Mouse (Mus musculus) limb, embryonic 11.5 days (tissue): ENCODE results near the gene Tff2. TPM values are rescaled to one million over a fixed set of nuclear protein-coding genes. Genes with fewer than 3 reads are reported as not detected.

Experiments
- ATAC-seq: fragments of 200-750 bp; cut with Nextera tagmentation; 2 replicates; pipeline ENCODE4 v1.8.0; 2017; ENCODE audit warnings: low read depth; ENCODE audit not compliant: insufficient number of reproducible peaks, low FRiP score, low TSS enrichment
- DNase-seq: peaks from one replicate; pipeline ENCODE4 v3.0.0-alpha.2; 2015; ENCODE audit warnings: low spot score
- H3K27ac ChIP-seq: fragments of 300-500 bp; sonication (generic); replicated peaks from 2 replicates; pipeline ENCODE4 v1.5.1; 2014; ENCODE audit warnings: low read depth, mild to moderate bottlenecking, low read length
- H3K27me3 ChIP-seq: fragments of 300-500 bp; sonication (generic); 2 replicates; pipeline ENCODE4 v1.6.1; 2014; ENCODE audit warnings: mild to moderate bottlenecking, low read length, mixed read lengths; ENCODE audit not compliant: control insufficient read depth, insufficient read depth
- H3K36me3 ChIP-seq: fragments of 300-500 bp; sonication (generic); 2 replicates; pipeline ENCODE4 v1.6.1; 2014; ENCODE audit warnings: mild to moderate bottlenecking, low read length, moderate library complexity, mixed read lengths; ENCODE audit not compliant: control insufficient read depth, insufficient read depth
- H3K4me1 ChIP-seq: fragments of 300-500 bp; sonication (generic); 2 replicates; pipeline ENCODE4 v1.6.1; 2014; ENCODE audit warnings: low read length, mixed read lengths; ENCODE audit not compliant: control insufficient read depth, insufficient read depth
- H3K4me2 ChIP-seq: fragments of 300-500 bp; sonication (generic); 2 replicates; pipeline ENCODE4 v1.6.1; 2014; ENCODE audit warnings: low read depth, mild to moderate bottlenecking, moderate library complexity; ENCODE audit not compliant: severe bottlenecking
- H3K4me3 ChIP-seq: fragments of 300-500 bp; sonication (generic); 2 replicates; pipeline ENCODE4 v1.5.1; 2014; ENCODE audit warnings: low read depth, low read length
- H3K9ac ChIP-seq: fragments of 300-500 bp; sonication (generic); 2 replicates; pipeline ENCODE4 v1.6.1; 2014; ENCODE audit warnings: mild to moderate bottlenecking, low read length
- H3K9me3 ChIP-seq: fragments of 300-500 bp; sonication (generic); 2 replicates; pipeline ENCODE4 v1.6.1; 2016; ENCODE audit warnings: low read length; ENCODE audit not compliant: control insufficient read depth
- WGBS: fragments of 180-500 bp; shearing (Covaris S2); extraction: QIAGEN DNeasy Blood & Tissue Kit; methylation state at CpG from one replicate; pipeline ENCODE4 v1.1.7; 2014; 5-methylcytosine and 5-hydroxymethylcytosine counted together
- polyA plus RNA-seq: library from polyadenylated mRNA; unstranded; fragments of >200 nt; fragmentation: Nextera tagmentation; extraction: Ambion mirVana; gene quantifications from 2 replicates; pipeline ENCODE4 v1.2.1, GENCODE M21; 2014

The Tff2 gene
- polyA plus RNA-seq, 1 experiment from 2014 or later: not detected

DNA sequence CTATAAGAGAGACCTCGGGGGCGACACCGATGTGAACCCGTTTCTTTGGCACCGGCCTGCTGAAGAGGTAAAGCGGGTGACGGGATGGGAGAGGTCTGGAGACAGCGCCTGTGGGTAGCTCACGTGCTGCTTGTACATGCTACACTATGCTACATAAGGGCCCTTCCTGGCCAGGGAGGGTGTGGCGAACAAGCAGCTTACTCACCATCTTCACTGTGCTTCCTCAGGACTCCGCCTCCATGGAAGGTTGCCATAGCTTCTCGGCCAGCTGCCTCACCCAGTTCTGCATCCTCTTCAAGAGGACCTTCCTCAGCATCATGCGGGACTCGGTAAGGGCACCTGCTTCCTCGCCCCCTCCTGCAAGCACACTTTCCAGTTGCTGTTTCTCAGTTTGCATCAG is 35.7 kb downstream of the Tff2 start:
- H3K36me3 ChIP-seq: no peaks in the 10 kb centered on the region
- ATAC-seq (no peak), DNase-seq (no peak)
- 90% methylated on average over 15 of the region's 15 CpGs for WGBS
- H3K27ac ChIP-seq: no peak overlapping the region
- no peak overlapping the region for H3K4me3 ChIP-seq
- no peaks in the 10 kb centered on the region for H3K9me3 ChIP-seq
- H3K9ac ChIP-seq: no peak overlapping the region
- no peaks in the 10 kb centered on the region for H3K27me3 ChIP-seq
- no peaks in the 10 kb centered on the region for H3K4me1 ChIP-seq
- no peak overlapping the region for H3K4me2 ChIP-seq

DNA sequence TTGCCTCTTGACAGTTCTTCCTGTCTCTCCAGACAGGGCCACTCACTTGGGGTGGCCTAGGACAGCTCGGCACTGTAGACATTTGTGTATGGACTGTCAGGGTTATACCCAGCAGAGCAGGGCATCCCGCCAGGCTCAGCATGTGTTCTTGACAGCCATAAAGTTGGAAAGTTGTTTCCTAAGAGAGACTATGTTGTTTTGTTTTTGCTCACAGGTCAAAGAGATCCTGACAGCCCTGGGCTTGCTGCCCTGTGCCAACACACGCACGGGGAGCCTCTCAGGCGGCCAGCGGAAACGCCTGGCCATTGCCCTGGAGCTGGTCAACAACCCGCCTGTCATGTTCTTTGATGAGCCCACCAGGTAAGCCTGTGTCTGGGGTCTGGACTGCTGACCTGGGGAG is 40.3 kb downstream of the Tff2 start:
- no peak for ATAC-seq
- no peaks in the 10 kb centered on the region for H3K4me1 ChIP-seq
- no peaks in the 10 kb centered on the region for H3K9me3 ChIP-seq
- no peak overlapping the region for H3K27ac ChIP-seq
- no peak overlapping the region for H3K4me2 ChIP-seq
- DNase-seq: no peak
- no peak overlapping the region for H3K9ac ChIP-seq
- no peak overlapping the region for H3K4me3 ChIP-seq
- WGBS: 89% methylated on average over 8 of the region's 8 CpGs
- no peaks in the 10 kb centered on the region for H3K27me3 ChIP-seq
- no peaks in the 10 kb centered on the region for H3K36me3 ChIP-seq

DNA sequence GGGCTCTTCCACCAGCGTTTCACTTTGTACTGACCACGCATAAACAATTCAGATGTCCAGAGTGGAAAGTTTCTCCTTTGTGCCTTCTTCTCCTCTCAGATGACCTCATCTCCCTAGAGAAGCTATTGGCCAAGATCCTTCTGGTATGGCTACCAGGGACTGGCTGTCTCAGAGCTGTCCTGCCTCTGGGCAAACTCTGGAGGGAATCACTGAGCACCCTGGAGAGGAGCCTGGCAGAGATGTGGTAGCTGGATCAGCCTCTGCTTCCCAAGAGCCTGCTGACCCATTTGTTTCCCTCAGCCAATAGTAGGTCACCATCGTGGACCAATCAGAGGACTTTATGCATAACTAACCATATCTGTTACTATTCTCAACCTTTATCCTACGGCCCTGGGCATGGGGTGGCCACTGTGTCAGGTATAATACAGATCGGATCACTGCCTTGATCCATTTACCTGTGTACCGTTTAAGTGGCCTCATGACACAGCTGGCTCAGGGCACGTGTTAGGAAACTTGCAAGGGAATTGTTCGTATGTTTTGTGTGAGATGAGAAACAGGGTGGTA is 41.0 kb downstream of the Tff2 start:
- WGBS: 86% methylated on average over 8 of the region's 8 CpGs
- ATAC-seq: no peak

DNA sequence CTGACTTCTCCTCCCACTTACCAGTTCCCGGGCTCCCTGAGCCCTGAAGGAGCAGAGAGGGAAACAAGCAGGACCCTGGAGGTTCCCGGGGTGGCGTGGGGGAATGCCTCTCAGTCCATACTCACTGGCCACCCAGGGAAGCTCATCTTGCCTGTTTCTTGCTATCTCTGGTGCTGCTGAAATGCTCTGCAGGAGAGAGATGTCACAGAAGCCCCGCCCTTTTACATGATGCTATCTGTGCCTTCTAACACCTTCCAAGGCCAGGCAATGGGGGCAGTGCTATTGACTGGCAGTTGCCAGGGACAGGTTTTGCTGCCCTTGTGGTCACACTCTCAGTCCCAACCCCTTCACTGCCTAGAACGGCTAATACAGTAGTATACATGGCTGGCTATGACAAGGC is 45.3 kb downstream of the Tff2 start:
- H3K4me3 ChIP-seq: no peak overlapping the region
- no peak overlapping the region for H3K27ac ChIP-seq
- H3K9ac ChIP-seq: no peak overlapping the region
- H3K4me2 ChIP-seq: no peak overlapping the region
- no peaks in the 10 kb centered on the region for H3K27me3 ChIP-seq
- 81% methylated on average over 5 of the region's 5 CpGs for WGBS
- no peaks in the 10 kb centered on the region for H3K36me3 ChIP-seq
- no peaks in the 10 kb centered on the region for H3K4me1 ChIP-seq
- H3K9me3 ChIP-seq: no peaks in the 10 kb centered on the region
- DNase-seq: no peak
- no peak for ATAC-seq

More for the DNA sequence above, 41.0 kb downstream of the Tff2 start:
- H3K9ac ChIP-seq: no peak overlapping the region
- H3K36me3 ChIP-seq: no peaks in the 10 kb centered on the region
- no peak for DNase-seq
- no peaks in the 10 kb centered on the region for H3K27me3 ChIP-seq
- no peak overlapping the region for H3K4me2 ChIP-seq
- H3K4me1 ChIP-seq: no peaks in the 10 kb centered on the region
- H3K9me3 ChIP-seq: no peaks in the 10 kb centered on the region
- H3K27ac ChIP-seq: no peak overlapping the region
- H3K4me3 ChIP-seq: no peak overlapping the region

DNA sequence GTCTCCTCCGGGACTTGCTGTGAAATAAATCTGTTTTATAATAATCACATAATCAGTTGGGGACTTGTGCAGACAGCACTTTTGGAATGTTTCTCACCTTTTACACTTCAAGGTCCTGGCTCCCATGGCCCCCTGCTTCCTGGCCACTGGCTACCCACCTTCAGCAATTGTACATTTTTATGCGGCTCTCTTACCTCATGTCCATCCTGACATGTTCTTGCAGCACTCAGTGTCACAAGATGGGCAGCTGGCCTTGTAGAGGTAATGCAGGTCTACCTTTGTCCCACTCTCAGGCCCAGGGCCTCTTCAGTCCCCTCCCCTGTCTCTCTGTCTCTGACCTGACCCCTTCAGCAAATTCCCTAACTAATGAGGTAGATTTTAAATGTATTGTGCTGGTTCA is 47.2 kb downstream of the Tff2 start:
- Histone ChIP-seq H3K4me2 (no peak overlapping the region), H3K9ac (no peak overlapping the region), H3K4me1 (no peaks in the 10 kb centered on the region), H3K4me3 (no peak overlapping the region), H3K27me3 (no peaks in the 10 kb centered on the region), H3K36me3 (no peaks in the 10 kb centered on the region), H3K27ac (no peak overlapping the region), H3K9me3 (no peaks in the 10 kb centered on the region)
- 100% methylated on average over 2 of the region's 2 CpGs for WGBS
- DNase-seq: no peak
- ATAC-seq: no peak

DNA sequence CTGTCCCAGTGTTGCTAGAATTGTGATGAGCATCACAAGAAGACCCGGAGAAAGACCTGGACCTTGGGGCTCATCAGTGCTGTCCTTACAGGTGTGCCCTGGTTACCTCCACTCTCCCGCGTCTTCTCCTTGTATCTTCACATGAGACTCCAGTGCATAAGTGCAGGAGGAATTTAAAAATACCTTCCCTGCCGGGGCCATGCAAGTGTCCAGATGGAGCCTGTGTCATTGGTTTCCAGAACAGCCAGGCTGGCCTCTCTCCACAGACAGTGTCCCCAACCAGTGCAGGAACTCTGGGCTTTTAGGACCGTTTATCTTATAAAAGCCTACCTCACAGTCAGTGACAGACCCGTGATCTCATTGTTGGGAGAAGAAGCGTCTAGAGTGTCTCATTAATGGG is 48.5 kb downstream of the Tff2 start:
- 0 out of 2 replicates have a peak, but pooled peaks cover 3% of the 10 kb centered on the region for H3K4me1 ChIP-seq
- no peaks in the 10 kb centered on the region for H3K27me3 ChIP-seq
- H3K9me3 ChIP-seq: no peaks in the 10 kb centered on the region
- H3K4me2 ChIP-seq: no peak overlapping the region
- no peak overlapping the region for H3K4me3 ChIP-seq
- no peak for DNase-seq
- H3K36me3 ChIP-seq: no peaks in the 10 kb centered on the region
- no peak overlapping the region for H3K27ac ChIP-seq
- no peak overlapping the region for H3K9ac ChIP-seq
- no peak for ATAC-seq
- WGBS: 85% methylated on average over 7 of the region's 7 CpGs

DNA sequence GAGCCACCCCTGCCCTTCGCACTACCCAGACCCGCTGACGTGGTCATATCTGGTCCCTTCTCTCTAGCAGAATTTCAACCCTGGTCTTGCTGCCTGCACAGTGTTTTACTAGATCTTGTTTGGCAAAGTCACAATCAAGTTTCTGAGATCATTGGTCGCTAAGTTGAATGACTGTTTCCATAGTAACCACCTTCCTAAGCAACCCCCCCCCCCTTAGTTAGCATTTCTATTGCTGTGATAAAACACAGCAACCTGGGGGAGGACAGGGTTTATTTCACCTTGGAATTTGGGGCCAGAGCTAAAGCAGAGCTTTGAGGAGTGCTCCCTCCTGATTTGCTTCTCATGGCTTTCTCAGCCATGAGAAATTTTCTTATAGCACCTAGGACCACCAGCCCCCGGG is 49.3 kb downstream of the Tff2 start:
- Histone ChIP-seq H3K4me2 (no peak overlapping the region), H3K4me1 (0 out of 2 replicates have a peak, but pooled peaks cover 3% of the 10 kb centered on the region), H3K36me3 (no peaks in the 10 kb centered on the region), H3K27ac (no peak overlapping the region), H3K27me3 (no peaks in the 10 kb centered on the region), H3K9ac (no peak overlapping the region), H3K9me3 (no peaks in the 10 kb centered on the region), H3K4me3 (no peak overlapping the region)
- ATAC-seq: no peak
- no peak for DNase-seq
- WGBS: 56% methylated on average over 5 of the region's 5 CpGs

Other genes with a start within 250 kb of the Tff2 start
- gene Glp1r, start 242.5 kb downstream of the Tff2 start, polyA plus RNA-seq: not detected in 2 replicates
- gene Umodl1, start 189.6 kb downstream of the Tff2 start, polyA plus RNA-seq: 0.09 TPM in 1 of 2 replicates, not detected in the other
- gene Abcg1, start 86.6 kb downstream of the Tff2 start, polyA plus RNA-seq: 6.3 and 6.9 TPM in 2 replicates
- gene Tff3, start 14.6 kb downstream of the Tff2 start, polyA plus RNA-seq: not detected in 2 replicates
- not detected in 2 replicates for gene Tff1, start 21.0 kb upstream of the Tff2 start, polyA plus RNA-seq
- not detected in 2 replicates for gene Tmprss3, start 54.7 kb upstream of the Tff2 start, polyA plus RNA-seq
- 0.40 and 0.71 TPM in 2 replicates for gene Ubash3a, start 63.6 kb upstream of the Tff2 start, polyA plus RNA-seq
- gene Rsph1, start 133.1 kb upstream of the Tff2 start, polyA plus RNA-seq: 0.44 and 0.73 TPM in 2 replicates
- 1.7 and 1.8 TPM in 2 replicates for gene Slc37a1, start 142.5 kb upstream of the Tff2 start, polyA plus RNA-seq
- gene Pde9a, start 241.9 kb upstream of the Tff2 start, polyA plus RNA-seq: 30.0 and 31.2 TPM in 2 replicates